Mouse (Mus musculus) E14TG2a.4 (cell line): Measurements from ENCODE around the gene Olfr262.
"Not testable (repeated sequence)": the region's sequence is repeated elsewhere in the genome, so short reads cannot be mapped to it uniquely, and the experiment has no call there.

ENCODE experiments used
- H3K27me3 ChIP-seq: 2 replicates; pipeline ENCODE4 v1.6.1; 2014; ENCODE audit warnings: low read length, control low read depth; ENCODE audit not compliant: insufficient read depth
- H3K36me3 ChIP-seq: 2 replicates; pipeline ENCODE4 v1.6.1; 2014; ENCODE audit warnings: low read length, control low read depth; ENCODE audit not compliant: insufficient read depth
- H3K4me1 ChIP-seq: replicated peaks from 2 replicates; pipeline ENCODE4 v1.6.1; 2014; ENCODE audit warnings: low read depth, low read length, control low read depth
- H3K4me3 ChIP-seq: replicated peaks from 2 replicates; pipeline ENCODE4 v1.5.1; 2014; ENCODE audit warnings: mild to moderate bottlenecking, low read length
- H3K9me3 ChIP-seq: 2 replicates; pipeline ENCODE4 v1.6.1; 2014; ENCODE audit warnings: low read length, control low read depth
- CTCF ChIP-seq: conservative IDR thresholded peaks from 2 replicates; pipeline ENCODE4 v1.5.1; 2014; ENCODE audit warnings: low read length
- NANOG ChIP-seq: IDR thresholded peaks from 2 replicates; pipeline ENCODE4 v1.6.1; 2014; ENCODE audit warnings: borderline replicate concordance, low read length, mixed read lengths
- POU5F1 ChIP-seq: IDR thresholded peaks from 2 replicates; pipeline ENCODE4 v1.6.1; 2014; ENCODE audit warnings: low read length, borderline replicate concordance

The Olfr262 gene

DNA sequence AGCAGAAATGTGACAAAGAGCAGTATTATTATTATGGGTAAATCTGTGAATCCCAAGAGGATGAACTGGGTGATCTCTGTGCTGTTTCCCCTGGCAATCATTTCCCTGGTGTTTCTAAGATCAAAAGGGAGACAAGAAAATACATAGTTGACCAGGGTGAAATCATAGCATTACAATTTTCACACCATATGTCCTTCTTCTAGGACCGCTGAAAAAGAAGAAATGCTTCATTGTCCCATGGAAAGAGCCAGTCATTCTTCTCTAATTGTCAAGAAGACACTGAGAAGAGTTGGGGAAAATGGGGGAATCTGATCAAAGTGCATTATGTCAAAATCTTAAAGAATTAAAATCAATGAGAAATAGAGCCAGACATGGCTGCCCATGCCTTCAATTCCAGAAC lies at the start of gene Olfr262:
Gene Olfr262, minus strand, starts transcription at position 101 of the 400 bp plus-strand sequence.
- H3K36me3 ChIP-seq, result no peaks in the 10 kb centered on the region
- no peaks in the 10 kb centered on the region for H3K9me3 ChIP-seq
- TF ChIP-seq NANOG (no peak), POU5F1 (no peak), CTCF (no peak)
- H3K27me3 ChIP-seq, result no peaks in the 10 kb centered on the region
- no peak within 1 kb of the TSS for H3K4me3 ChIP-seq
- H3K4me1 ChIP-seq, result no peaks in the 10 kb centered on the region

DNA sequence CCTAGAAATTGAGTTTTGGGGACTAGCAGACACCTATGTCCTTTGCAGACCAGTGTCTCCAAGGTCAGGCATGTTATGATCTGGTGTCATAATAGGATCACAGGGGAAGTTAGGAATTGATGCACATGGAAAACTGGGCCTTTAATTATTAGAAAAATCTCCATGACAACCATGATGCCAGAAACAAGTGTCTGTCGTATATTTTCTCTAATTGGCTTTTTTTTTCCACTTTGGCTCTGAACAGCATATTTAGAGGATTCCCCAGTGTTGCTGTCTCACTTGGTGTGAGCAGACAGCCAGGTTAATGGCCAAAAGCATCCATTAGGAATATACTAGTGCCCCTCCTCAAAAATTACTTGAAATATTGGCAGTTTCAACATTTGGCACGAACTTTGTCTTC lies 38.1 kb upstream of the Olfr262 start, which contains the start of gene Olfr1434:
Gene Olfr1434, plus strand, starts transcription at position 301 of the 400 bp plus-strand sequence.
- Histone ChIP-seq H3K9me3 (no peaks in the 10 kb centered on the region), H3K27me3 (no peaks in the 10 kb centered on the region), H3K4me3 (no peak within 1 kb of the TSS), H3K4me1 (no peaks in the 10 kb centered on the region), H3K36me3 (no peaks in the 10 kb centered on the region)
- TF ChIP-seq CTCF, result no peak
- TF ChIP-seq NANOG, result no peak
- TF ChIP-seq POU5F1, result no peak

DNA sequence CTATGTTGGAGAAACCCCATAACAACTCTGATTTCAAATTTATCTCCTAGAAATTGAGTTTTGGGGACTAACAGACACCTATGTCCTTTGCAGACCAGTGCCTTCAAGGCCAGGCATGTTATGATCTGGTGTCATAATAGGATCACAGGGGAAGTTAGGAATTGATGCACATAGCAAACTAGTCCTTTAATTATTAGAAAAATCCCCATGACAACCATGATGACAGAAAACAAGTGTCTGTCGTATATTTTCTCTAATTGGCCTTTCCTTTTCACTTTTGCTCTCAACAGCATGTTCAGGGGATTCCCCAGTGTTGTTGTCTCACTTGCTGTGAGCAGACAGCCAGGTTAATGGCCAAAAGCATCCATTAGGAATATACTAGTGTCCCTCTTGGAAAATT lies 19.3 kb upstream of the Olfr262 start, which contains the start of gene Olfr235:
Gene Olfr235, plus strand, starts transcription at position 301 of the 400 bp plus-strand sequence.
- Histone ChIP-seq H3K9me3 (no peaks in the 10 kb centered on the region), H3K4me1 (no peaks in the 10 kb centered on the region)
- TF ChIP-seq POU5F1, result no peak
- TF ChIP-seq CTCF, result no peak

DNA sequence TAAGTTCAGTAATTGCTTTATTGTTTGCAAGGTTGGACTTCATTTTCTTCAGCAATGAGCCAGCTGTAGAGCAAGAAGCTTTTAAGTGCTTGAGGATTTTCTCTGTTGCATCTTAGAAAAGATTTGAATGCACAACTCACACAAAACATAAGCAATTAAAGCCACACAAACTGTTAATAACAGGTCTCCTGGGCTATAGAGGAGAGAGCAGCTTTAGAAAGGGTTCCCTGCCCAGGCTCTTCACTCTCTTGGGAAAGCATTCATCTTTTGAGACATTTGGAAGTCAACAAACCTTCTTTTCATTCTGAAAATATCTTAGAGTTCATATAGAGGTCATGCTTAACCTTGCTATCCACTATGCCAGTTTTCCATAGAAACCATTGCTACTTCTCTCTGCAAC lies 9.0 kb downstream of the Olfr262 start, which contains the start of gene Olfr1432:
Gene Olfr1432, minus strand, starts transcription at position 101 of the 400 bp plus-strand sequence.
- H3K9me3 ChIP-seq, H3K4me3 ChIP-seq, H3K4me1 ChIP-seq, H3K27me3 ChIP-seq, H3K36me3 ChIP-seq: not testable (repeated sequence)

More for the DNA sequence above, 19.3 kb upstream of the Olfr262 start, which contains the start of gene Olfr235:
- Histone ChIP-seq H3K4me3 (no peak within 1 kb of the TSS), H3K27me3 (no peaks in the 10 kb centered on the region), H3K36me3 (no peaks in the 10 kb centered on the region)

DNA sequence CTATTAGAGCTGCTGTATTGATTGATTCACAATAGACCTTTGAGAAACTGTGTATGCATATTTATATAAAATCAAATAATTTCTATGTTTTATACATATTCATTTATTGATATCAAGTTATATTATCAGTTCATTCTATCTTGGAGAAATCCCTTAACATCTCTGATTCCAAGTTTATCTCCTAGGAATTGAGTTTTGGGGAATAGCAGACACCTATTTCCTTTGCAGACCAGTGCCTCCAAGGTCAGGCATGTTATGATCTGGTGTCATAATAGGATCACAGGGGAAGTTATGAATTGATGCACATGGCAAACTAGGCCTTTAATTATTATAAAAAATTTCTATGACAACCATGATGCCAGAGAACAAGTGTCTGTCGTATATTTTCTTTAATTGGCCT lies 41.1 kb downstream of the Olfr262 start, which contains the start of gene Olfr1431:
Gene Olfr1431, plus strand, starts transcription at position 301 of the 400 bp plus-strand sequence.
- 0 out of 2 replicates have a peak, but pooled peaks cover 2% of the 10 kb centered on the region for H3K36me3 ChIP-seq
- H3K4me3 ChIP-seq, result no peak within 1 kb of the TSS
- peaks cover 29% of the 10 kb centered on the region for H3K4me1 ChIP-seq
- no peak for TF ChIP-seq POU5F1
- TF ChIP-seq CTCF, result no peak
- no peak for TF ChIP-seq NANOG
- no peaks in the 10 kb centered on the region for H3K27me3 ChIP-seq
- peaks cover 23% of the 10 kb centered on the region for H3K9me3 ChIP-seq

DNA sequence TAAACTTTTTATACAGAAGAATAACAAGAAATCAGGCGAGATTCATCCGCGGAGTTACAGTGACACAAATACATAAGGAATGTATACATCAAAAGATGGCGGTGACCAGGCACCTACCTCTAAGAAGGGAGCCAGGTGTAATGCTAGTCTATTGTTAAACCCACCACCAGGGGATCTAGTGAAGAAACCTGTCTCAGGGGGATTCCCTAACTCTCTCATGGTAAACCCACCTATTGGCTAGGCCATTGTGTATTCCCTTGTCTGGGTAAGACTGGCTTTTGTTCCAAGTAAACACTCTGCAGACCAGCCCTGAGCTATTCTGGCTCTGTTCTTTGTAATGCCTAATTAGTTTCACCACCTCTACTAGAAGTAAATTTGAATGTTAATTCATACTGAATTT lies 42.4 kb downstream of the Olfr262 start:
- Histone ChIP-seq H3K9me3 (peaks cover 23% of the 10 kb centered on the region), H3K4me1 (peaks cover 29% of the 10 kb centered on the region), H3K4me3 (0 out of 2 replicates have a peak overlapping the region, but pooled peaks have one; percentile 20)
- H3K36me3 ChIP-seq, H3K27me3 ChIP-seq: not testable (repeated sequence)
- TF ChIP-seq NANOG (peak; percentile 67; the same call in 1 of the 2 replicates), CTCF (peak; percentile 12; the same call in 1 of the 2 replicates)
